Mouse (Mus musculus): ENCODE measurements around the gene Ntn4. TPM values are rescaled to one million over a fixed set of nuclear protein-coding genes. Genes with fewer than 3 reads are reported as not detected.
A peak's percentile ranks its signal among the peaks of the same experiment; 100 is the strongest.

Gene Ntn4
- polyA plus RNA-seq, 1 experiment from 2014 or later: 0.76 TPM

DNA sequence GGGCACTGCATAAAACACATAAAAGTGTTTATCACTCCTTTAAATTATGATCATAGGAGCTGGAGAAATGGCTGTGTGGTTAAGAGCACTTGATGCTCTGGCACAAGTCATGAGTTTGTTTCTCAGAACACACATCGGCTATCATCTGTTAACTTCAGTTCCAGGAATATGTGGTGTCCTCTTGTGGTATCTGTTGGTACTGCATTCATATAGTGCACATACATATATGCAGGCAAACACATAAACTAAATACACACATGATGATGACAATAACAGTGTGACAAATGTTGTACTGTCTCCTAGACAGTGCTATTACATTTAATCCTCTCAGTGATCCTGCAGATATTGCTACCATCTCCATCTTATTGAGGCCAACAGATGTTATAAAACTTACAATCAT, 37.2 kb upstream of the Ntn4 start:
- 98% methylated on average over 1 of the region's 1 CpGs for WGBS
- no peak for DNase-seq (ENCODE audit: low spot score)
- no peak for ATAC-seq (ENCODE audit: low FRiP score, low TSS enrichment)
- H3K4me2 ChIP-seq (replicated peaks; ENCODE audit: low read depth): no peak overlapping the region
- H3K36me3 ChIP-seq (ENCODE audit: control insufficient read depth, insufficient read depth, low read length): no peaks in the 10 kb centered on the region
- no peak overlapping the region for H3K27ac ChIP-seq (replicated peaks)
- no peaks in the 10 kb centered on the region for H3K27me3 ChIP-seq (ENCODE audit: control insufficient read depth, insufficient read depth, low read length)
- H3K4me3 ChIP-seq (ENCODE audit: low read depth, low read length): no peak overlapping the region
- no peaks in the 10 kb centered on the region for H3K9me3 ChIP-seq (ENCODE audit: control insufficient read depth, low read length)
- no peaks in the 10 kb centered on the region for H3K4me1 ChIP-seq (replicated peaks; ENCODE audit: control insufficient read depth, insufficient read depth)
- H3K9ac ChIP-seq (ENCODE audit: low read length): no peak overlapping the region
- no peak; the same call in 1 of the 2 replicates for TF ChIP-seq CTCF (IDR thresholded peaks at IDR 0.05; ENCODE audit: low read depth)
- TF ChIP-seq EP300 (optimal IDR thresholded peaks at IDR 0.05): no peak

DNA sequence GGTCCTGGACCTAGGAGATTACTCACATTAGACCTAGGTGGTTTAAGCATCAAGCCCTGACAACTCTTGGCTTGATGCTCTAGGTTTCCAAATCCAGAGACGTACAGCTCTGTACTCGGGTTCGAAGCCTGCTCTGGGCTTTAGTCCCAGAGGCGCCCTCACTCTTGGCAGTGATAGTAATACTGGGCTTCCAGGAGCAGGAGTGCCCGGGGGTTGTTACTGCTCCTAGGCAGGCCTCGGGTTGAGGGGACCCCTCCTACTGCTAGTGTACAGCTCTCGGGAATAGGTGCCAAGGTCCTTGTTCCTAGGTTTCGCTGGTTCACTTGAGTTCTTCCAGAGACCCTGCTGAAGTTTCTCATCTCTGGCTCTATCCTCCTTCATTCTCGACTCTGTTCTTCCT, 34.2 kb upstream of the Ntn4 start:
- H3K27me3 ChIP-seq (ENCODE audit: control insufficient read depth, insufficient read depth, low read length): no peaks in the 10 kb centered on the region
- no peak for ATAC-seq (ENCODE audit: low FRiP score, low TSS enrichment)
- H3K27ac ChIP-seq (replicated peaks): no peak overlapping the region
- no peaks in the 10 kb centered on the region for H3K4me1 ChIP-seq (replicated peaks; ENCODE audit: control insufficient read depth, insufficient read depth)
- H3K9me3 ChIP-seq (ENCODE audit: control insufficient read depth, low read length): no peaks in the 10 kb centered on the region
- TF ChIP-seq CTCF (IDR thresholded peaks at IDR 0.05; ENCODE audit: low read depth): no peak
- no peak for TF ChIP-seq EP300 (optimal IDR thresholded peaks at IDR 0.05)
- no peak overlapping the region for H3K4me3 ChIP-seq (ENCODE audit: low read depth, low read length)
- WGBS: 79% methylated on average over 9 of the region's 9 CpGs
- H3K36me3 ChIP-seq (ENCODE audit: control insufficient read depth, insufficient read depth, low read length): no peaks in the 10 kb centered on the region
- no peak overlapping the region for H3K4me2 ChIP-seq (replicated peaks; ENCODE audit: low read depth)
- H3K9ac ChIP-seq (ENCODE audit: low read length): no peak overlapping the region
- DNase-seq (ENCODE audit: low spot score): no peak

DNA sequence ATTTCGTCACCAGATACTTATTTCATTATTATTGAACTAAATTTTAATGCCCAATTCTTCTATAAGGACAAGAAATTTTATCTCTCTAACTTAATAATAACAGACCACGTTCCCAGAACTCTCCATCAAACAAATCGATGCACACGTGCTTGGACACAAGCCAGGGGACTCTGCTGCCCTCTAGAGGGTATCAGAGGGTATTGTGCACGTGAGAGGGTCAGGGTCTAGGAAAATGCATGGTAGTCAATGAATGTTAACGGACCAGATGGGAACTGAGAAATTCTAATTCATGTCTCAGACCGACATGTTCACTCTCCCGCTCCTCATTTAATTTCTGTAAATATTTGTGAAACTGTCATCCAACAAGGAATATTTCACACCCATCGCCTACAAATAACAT, 32.4 kb upstream of the Ntn4 start:
- 41% methylated on average over 9 of the region's 9 CpGs for WGBS
- Histone ChIP-seq H3K36me3 (ENCODE audit: control insufficient read depth, insufficient read depth, low read length) (no peaks in the 10 kb centered on the region), H3K9ac (ENCODE audit: low read length) (no peak overlapping the region), H3K27ac (replicated peaks) (no peak overlapping the region), H3K4me1 (replicated peaks; ENCODE audit: control insufficient read depth, insufficient read depth) (no peaks in the 10 kb centered on the region), H3K27me3 (ENCODE audit: control insufficient read depth, insufficient read depth, low read length) (no peaks in the 10 kb centered on the region), H3K4me2 (replicated peaks; ENCODE audit: low read depth) (no peak overlapping the region), H3K4me3 (ENCODE audit: low read depth, low read length) (no peak overlapping the region), H3K9me3 (ENCODE audit: control insufficient read depth, low read length) (no peaks in the 10 kb centered on the region)
- TF ChIP-seq EP300 (optimal IDR thresholded peaks at IDR 0.05) (no peak), CTCF (IDR thresholded peaks at IDR 0.05; ENCODE audit: low read depth) (peak; percentile 67)
- ATAC-seq (ENCODE audit: low FRiP score, low TSS enrichment) (no peak), DNase-seq (ENCODE audit: low spot score) (no peak)

DNA sequence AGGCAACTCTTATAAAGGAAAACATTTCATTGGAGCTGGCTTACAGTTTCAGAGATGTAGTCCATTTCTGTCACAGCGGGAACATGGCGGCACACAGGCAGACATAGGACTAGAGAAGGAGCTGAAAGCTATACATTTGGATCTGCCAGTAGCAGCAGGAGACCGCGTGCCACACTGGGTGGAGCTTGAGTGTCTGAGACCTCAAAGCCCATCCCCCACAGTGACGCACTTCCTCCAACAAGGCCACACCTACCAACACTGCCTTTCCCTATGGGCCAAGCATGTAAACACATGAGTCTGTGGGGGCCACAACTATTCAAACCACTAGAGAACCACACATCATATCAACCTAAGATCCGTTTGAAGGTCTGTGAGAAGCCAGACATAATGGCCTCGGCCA, 31.2 kb upstream of the Ntn4 start:
- WGBS: 92% methylated on average over 7 of the region's 7 CpGs
- no peak for ATAC-seq (ENCODE audit: low FRiP score, low TSS enrichment)
- TF ChIP-seq CTCF (IDR thresholded peaks at IDR 0.05; ENCODE audit: low read depth): no peak
- no peak for TF ChIP-seq EP300 (optimal IDR thresholded peaks at IDR 0.05)

DNA sequence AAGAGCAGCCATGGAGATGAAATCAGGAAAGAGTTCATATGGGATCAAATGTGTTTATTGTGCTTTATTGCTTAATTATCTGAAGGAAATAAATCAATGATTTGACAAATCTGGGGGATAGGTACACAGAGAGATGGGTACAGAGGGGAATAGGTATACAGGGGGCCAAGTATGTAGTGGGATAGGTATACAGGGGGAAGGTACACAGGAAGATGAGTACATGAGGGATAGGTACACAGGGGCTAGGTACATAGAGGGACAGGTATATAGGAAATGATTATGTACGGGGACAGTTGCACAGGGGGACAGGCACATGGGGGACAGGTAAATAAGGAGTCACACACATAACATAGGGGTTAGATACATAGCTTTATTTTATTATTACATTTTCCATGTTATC, 29.6 kb upstream of the Ntn4 start:
- Histone ChIP-seq H3K4me3 (ENCODE audit: low read depth, low read length) (no peak overlapping the region), H3K4me2 (replicated peaks; ENCODE audit: low read depth) (no peak overlapping the region), H3K4me1 (replicated peaks; ENCODE audit: control insufficient read depth, insufficient read depth) (no peaks in the 10 kb centered on the region), H3K9ac (ENCODE audit: low read length) (no peak overlapping the region), H3K9me3 (ENCODE audit: control insufficient read depth, low read length) (no peaks in the 10 kb centered on the region), H3K27ac (replicated peaks) (no peak overlapping the region), H3K27me3 (ENCODE audit: control insufficient read depth, insufficient read depth, low read length) (no peaks in the 10 kb centered on the region), H3K36me3 (ENCODE audit: control insufficient read depth, insufficient read depth, low read length) (no peaks in the 10 kb centered on the region)
- DNase-seq (ENCODE audit: low spot score): no peak
- ATAC-seq (ENCODE audit: low FRiP score, low TSS enrichment): no peak
- WGBS: 91% methylated on average over 1 of the region's 1 CpGs
- no peak for TF ChIP-seq CTCF (IDR thresholded peaks at IDR 0.05; ENCODE audit: low read depth)
- no peak for TF ChIP-seq EP300 (optimal IDR thresholded peaks at IDR 0.05)

More for the DNA sequence above, 31.2 kb upstream of the Ntn4 start:
- no peaks in the 10 kb centered on the region for H3K4me1 ChIP-seq (replicated peaks; ENCODE audit: control insufficient read depth, insufficient read depth)
- DNase-seq (ENCODE audit: low spot score): no peak
- no peak overlapping the region for H3K4me2 ChIP-seq (replicated peaks; ENCODE audit: low read depth)
- H3K27ac ChIP-seq (replicated peaks): no peak overlapping the region
- H3K9me3 ChIP-seq (ENCODE audit: control insufficient read depth, low read length): no peaks in the 10 kb centered on the region
- no peaks in the 10 kb centered on the region for H3K36me3 ChIP-seq (ENCODE audit: control insufficient read depth, insufficient read depth, low read length)
- no peak overlapping the region for H3K9ac ChIP-seq (ENCODE audit: low read length)
- H3K27me3 ChIP-seq (ENCODE audit: control insufficient read depth, insufficient read depth, low read length): no peaks in the 10 kb centered on the region
- H3K4me3 ChIP-seq (ENCODE audit: low read depth, low read length): no peak overlapping the region

DNA sequence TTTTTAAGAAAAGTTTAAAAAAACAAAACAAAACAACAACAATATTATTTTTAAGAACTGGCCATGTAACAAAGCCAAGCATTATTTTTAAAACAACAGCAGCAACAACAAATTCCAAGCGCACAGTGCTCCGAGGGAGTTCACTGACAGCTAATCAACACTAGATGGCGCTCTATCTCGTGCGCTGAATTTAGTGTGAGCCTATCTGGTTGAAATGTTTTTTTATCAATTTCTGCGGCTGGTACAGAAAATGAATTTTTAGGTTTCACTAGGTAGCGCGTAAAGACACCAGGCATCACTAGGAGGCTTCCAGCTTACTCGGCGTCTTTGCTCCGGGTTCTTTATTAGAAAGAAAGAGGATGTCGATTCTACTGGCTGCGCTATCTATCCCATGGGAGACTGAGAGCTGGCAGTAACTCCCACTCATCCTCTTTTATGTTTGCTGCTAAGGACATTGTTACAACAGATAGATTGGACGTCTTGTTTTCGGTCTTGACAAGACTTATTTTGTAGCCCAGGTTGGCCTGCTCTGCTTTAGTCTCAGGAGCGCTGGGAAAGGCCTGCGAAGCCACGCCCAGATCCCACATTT, 29.0 kb upstream of the Ntn4 start:
- Histone ChIP-seq H3K4me2 (replicated peaks; ENCODE audit: low read depth) (no peak overlapping the region; the same call in 1 of the 2 replicates), H3K4me1 (replicated peaks; ENCODE audit: control insufficient read depth, insufficient read depth) (no peaks in the 10 kb centered on the region), H3K36me3 (ENCODE audit: control insufficient read depth, insufficient read depth, low read length) (no peaks in the 10 kb centered on the region), H3K4me3 (ENCODE audit: low read depth, low read length) (no peak overlapping the region), H3K9ac (ENCODE audit: low read length) (no peak overlapping the region), H3K9me3 (ENCODE audit: control insufficient read depth, low read length) (no peaks in the 10 kb centered on the region), H3K27me3 (ENCODE audit: control insufficient read depth, insufficient read depth, low read length) (no peaks in the 10 kb centered on the region), H3K27ac (replicated peaks) (no peak overlapping the region)
- TF ChIP-seq EP300 (optimal IDR thresholded peaks at IDR 0.05) (no peak), CTCF (IDR thresholded peaks at IDR 0.05; ENCODE audit: low read depth) (peak; percentile 93)
- 43% methylated on average over 18 of the region's 18 CpGs for WGBS
- peak; percentile 36 for DNase-seq (ENCODE audit: low spot score)
- peak; percentile 26; the same call in 1 of the 2 replicates for ATAC-seq (ENCODE audit: low FRiP score, low TSS enrichment)

Data from stomach, postnatal 0 days (tissue).